Mouse (Mus musculus) ES-E14 (cell line): Measurements from ENCODE around the gene Ppp1r15a.

Experiments used
- HCFC1 ChIP-seq: IDR thresholded peaks from 2 replicates; pipeline ENCODE4 v1.6.1; 2012; ENCODE audit warnings: low read length, inconsistent platforms, borderline replicate concordance; ENCODE audit not compliant: insufficient read depth
- ZNF384 ChIP-seq: IDR thresholded peaks from 2 replicates; pipeline ENCODE4 v1.6.1; 2012; ENCODE audit warnings: low read depth, low read length, inconsistent platforms

- TF ChIP-seq ZNF384 (no peak), HCFC1 (no peak)
Observed at GRCm38 (mm10) chr7:45554744-45555143, 28.7 kb upstream of the Ppp1r15a start, which contains the start of gene Hsd17b14.
